Mouse (Mus musculus): ENCODE measurements around the gene Tas2r117. TPM values are rescaled to one million over a fixed set of nuclear protein-coding genes. Genes with fewer than 3 reads are reported as not detected.

Tas2r117 gene
- not detected for polyA plus RNA-seq (2017; shearing (Covaris generic))

GRCm38 (mm10) chr6:132802518-132802917, at the start of gene Tas2r117:
Tas2r117 (plus strand) TSS chr6:132802818.

GRCm38 (mm10) chr6:132754430-132754829, 48.2 kb upstream of the Tas2r117 start, which contains the start of gene Tas2r124:
Tas2r124 (plus strand) TSS chr6:132754730.

GRCm38 (mm10) chr6:132761831-132762230, 40.8 kb upstream of the Tas2r117 start, which contains the start of gene Tas2r102:
Tas2r102 (plus strand) TSS chr6:132762131.

GRCm38 (mm10) chr6:132778062-132778461, 24.6 kb upstream of the Tas2r117 start, which contains the start of gene Tas2r136:
Tas2r136 (minus strand) TSS chr6:132778162.

GRCm38 (mm10) chr6:132846842-132847241, 44.2 kb downstream of the Tas2r117 start, which contains the start of gene Tas2r123:
Tas2r123 (plus strand) TSS chr6:132847142.

Other genes with a start within 250 kb of the Tas2r117 start
- not detected for gene Prh1, start 233.0 kb upstream of the Tas2r117 start, polyA plus RNA-seq (2017; shearing (Covaris generic))
- gene Prp2, start 206.9 kb upstream of the Tas2r117 start, polyA plus RNA-seq (2017; shearing (Covaris generic)): not detected
- not detected for gene A630073D07Rik, start 151.3 kb upstream of the Tas2r117 start, polyA plus RNA-seq (2017; shearing (Covaris generic))
- not detected for gene Tas2r120, start 145.9 kb upstream of the Tas2r117 start, polyA plus RNA-seq (2017; shearing (Covaris generic))
- gene Tas2r121, start 101.8 kb upstream of the Tas2r117 start, polyA plus RNA-seq (2017; shearing (Covaris generic)): not detected
- not detected for gene Tas2r122, start 90.9 kb upstream of the Tas2r117 start, polyA plus RNA-seq (2017; shearing (Covaris generic))
- gene Tas2r115, start 64.8 kb upstream of the Tas2r117 start, polyA plus RNA-seq (2017; shearing (Covaris generic)): not detected
- not detected for gene Tas2r124, start 48.1 kb upstream of the Tas2r117 start, polyA plus RNA-seq (2017; shearing (Covaris generic))
- not detected for gene Tas2r102, start 40.7 kb upstream of the Tas2r117 start, polyA plus RNA-seq (2017; shearing (Covaris generic))
- not detected for gene Tas2r136, start 24.7 kb upstream of the Tas2r117 start, polyA plus RNA-seq (2017; shearing (Covaris generic))
- gene Tas2r123, start 44.3 kb downstream of the Tas2r117 start, polyA plus RNA-seq (2017; shearing (Covaris generic)): not detected
- not detected for gene Tas2r116, start 52.6 kb downstream of the Tas2r117 start, polyA plus RNA-seq (2017; shearing (Covaris generic))
- not detected for gene Tas2r110, start 65.2 kb downstream of the Tas2r117 start, polyA plus RNA-seq (2017; shearing (Covaris generic))
- gene Tas2r113, start 90.2 kb downstream of the Tas2r117 start, polyA plus RNA-seq (2017; shearing (Covaris generic)): not detected
- not detected for gene Tas2r125, start 106.8 kb downstream of the Tas2r117 start, polyA plus RNA-seq (2017; shearing (Covaris generic))
- gene Tas2r129, start 148.3 kb downstream of the Tas2r117 start, polyA plus RNA-seq (2017; shearing (Covaris generic)): not detected
- gene Tas2r131, start 155.1 kb downstream of the Tas2r117 start, polyA plus RNA-seq (2017; shearing (Covaris generic)): not detected
- gene Tas2r109, start 178.1 kb downstream of the Tas2r117 start, polyA plus RNA-seq (2017; shearing (Covaris generic)): not detected
- not detected for gene Tas2r103, start 234.3 kb downstream of the Tas2r117 start, polyA plus RNA-seq (2017; shearing (Covaris generic))